Mouse (Mus musculus) CH12.LX (cell line): Measurements from ENCODE around the gene Dagla. TPM values are rescaled to one million over a fixed set of nuclear protein-coding genes. Genes with fewer than 3 reads are reported as not detected.

Experiments used
- DNase-seq: peaks from one replicate; pipeline ENCODE4 v3.0.0-alpha.2; 2013; ENCODE audit errors: extremely low read depth
- H3K27ac ChIP-seq: 2 replicates; pipeline ENCODE4 v1.5.1; 2012; ENCODE audit warnings: low read depth, mild to moderate bottlenecking, control low read depth, moderate library complexity; ENCODE audit not compliant: insufficient read depth
- H3K27me3 ChIP-seq: replicated peaks from 2 replicates; pipeline ENCODE3; 2012; ENCODE audit warnings: inconsistent platforms
- H3K36me3 ChIP-seq, 2 experiments: replicated peaks in 1 of 2; 2 replicates each; pipeline versions ENCODE3 to v1.6.1; 2012; ENCODE audit warnings: inconsistent platforms in 1 of 2, low read length in 1 of 2, mild to moderate bottlenecking in 1 of 2, mixed read lengths in 1 of 2, moderate library complexity in 1 of 2; ENCODE audit not compliant: control insufficient read depth in 1 of 2, insufficient read depth in 1 of 2
- H3K4me1 ChIP-seq, 2 experiments: 2 replicates each; pipeline ENCODE4 v1.6.1; 2012; ENCODE audit warnings: inconsistent platforms in 1 of 2, moderate library complexity in 1 of 2; ENCODE audit not compliant: insufficient read depth in 2 of 2, control insufficient read depth in 1 of 2
- H3K4me2 ChIP-seq: 2 replicates; pipeline ENCODE4 v1.6.1; 2012; ENCODE audit warnings: low read depth, mild to moderate bottlenecking, control low read depth; ENCODE audit not compliant: poor library complexity, insufficient read depth, severe bottlenecking
- H3K4me3 ChIP-seq, 3 experiments: fragments of 150-350 bp in 1 of 3; sonication (generic) in 1 of 3; replicated peaks in 1 of 3; 2 replicates each; pipeline versions ENCODE3 to v1.5.1; 2011 to 2012; ENCODE audit warnings: low read depth in 2 of 3, low read length in 2 of 3, mild to moderate bottlenecking in 2 of 3, moderate library complexity in 2 of 3, control low read depth in 1 of 3, improper control_type of control experiment in 1 of 3, inconsistent platforms in 1 of 3, mixed read lengths in 1 of 3; ENCODE audit not compliant: poor library complexity in 1 of 3
- H3K79me2 ChIP-seq: replicated peaks from 2 replicates; pipeline ENCODE4 v1.6.1; 2012; ENCODE audit warnings: mild to moderate bottlenecking, moderate library complexity; ENCODE audit not compliant: control insufficient read depth, poor library complexity, insufficient read depth, severe bottlenecking; ENCODE audit errors: extremely low read depth
- H3K9ac ChIP-seq: 2 replicates; pipeline ENCODE4 v1.6.1; 2012; ENCODE audit warnings: low read depth, mild to moderate bottlenecking, control low read depth, moderate library complexity; ENCODE audit not compliant: insufficient read depth
- H3K9me3 ChIP-seq: replicated peaks from 2 replicates; pipeline ENCODE3; 2012; ENCODE audit warnings: low read length, inconsistent platforms, mixed read lengths
- CHD2 ChIP-seq: IDR thresholded peaks from 2 replicates; pipeline ENCODE4 v1.6.1; 2011; ENCODE audit warnings: low read length, improper control_type of control experiment
- E2F4 ChIP-seq: IDR thresholded peaks from 2 replicates; pipeline ENCODE4 v1.6.1; 2011; ENCODE audit warnings: low read depth, low read length, improper control_type of control experiment; ENCODE audit not compliant: insufficient replicate concordance
- ELF1 ChIP-seq: IDR thresholded peaks from 2 replicates; pipeline ENCODE4 v1.6.1; 2014; ENCODE audit warnings: low read depth, mild to moderate bottlenecking, inconsistent platforms, low read length, improper control_type of control experiment
- IRF4 ChIP-seq: IDR thresholded peaks from 2 replicates; pipeline ENCODE4 v1.6.1; 2014; ENCODE audit warnings: low read depth, mild to moderate bottlenecking, inconsistent platforms, low read length, improper control_type of control experiment
- JUN ChIP-seq: IDR thresholded peaks from 2 replicates; pipeline ENCODE4 v1.6.1; 2011; ENCODE audit warnings: low read depth, mild to moderate bottlenecking, low read length, improper control_type of control experiment, moderate library complexity; ENCODE audit not compliant: insufficient read depth
- JUND ChIP-seq: conservative IDR thresholded peaks from 2 replicates; pipeline ENCODE4 v1.6.1; 2011; ENCODE audit warnings: low read depth, low read length, improper control_type of control experiment
- KAT2A ChIP-seq: IDR thresholded peaks from 2 replicates; pipeline ENCODE4 v1.6.1; 2012; ENCODE audit warnings: low read length, improper control_type of control experiment, inconsistent platforms; ENCODE audit not compliant: insufficient replicate concordance
- MAFK ChIP-seq: IDR thresholded peaks from 2 replicates; pipeline ENCODE4 v1.6.1; 2011; ENCODE audit warnings: low read length, improper control_type of control experiment; ENCODE audit not compliant: insufficient replicate concordance
- MAX ChIP-seq: IDR thresholded peaks from 2 replicates; pipeline ENCODE4 v1.6.1; 2011; ENCODE audit warnings: low read length, improper control_type of control experiment
- MAZ ChIP-seq: IDR thresholded peaks from 2 replicates; pipeline ENCODE4 v1.6.1; 2012; ENCODE audit warnings: low read depth, mild to moderate bottlenecking, inconsistent platforms, low read length, improper control_type of control experiment, moderate library complexity
- MEF2A ChIP-seq: IDR thresholded peaks from 2 replicates; pipeline ENCODE4 v1.6.1; 2014; ENCODE audit warnings: low read depth, mild to moderate bottlenecking, inconsistent platforms, low read length, improper control_type of control experiment, borderline replicate concordance
- MXI1 ChIP-seq: IDR thresholded peaks from 2 replicates; pipeline ENCODE4 v1.6.1; 2011; ENCODE audit warnings: mild to moderate bottlenecking, low read depth, low read length, improper control_type of control experiment
- MYC ChIP-seq: IDR thresholded peaks from 2 replicates; pipeline ENCODE4 v1.6.1; 2011; ENCODE audit warnings: low read depth, mild to moderate bottlenecking, improper control_type of control experiment, low read length
- NRF1 ChIP-seq: IDR thresholded peaks from 2 replicates; pipeline ENCODE4 v1.6.1; 2014; ENCODE audit warnings: low read depth, mild to moderate bottlenecking, inconsistent platforms, low read length, improper control_type of control experiment, moderate library complexity
- PAX5 ChIP-seq: IDR thresholded peaks from 2 replicates; pipeline ENCODE4 v1.6.1; 2012; ENCODE audit warnings: low read length, inconsistent platforms, mixed read lengths
- POLR2AphosphoS2 ChIP-seq: IDR thresholded peaks from 2 replicates; pipeline ENCODE4 v1.6.1; 2011; ENCODE audit warnings: low read depth, low read length, improper control_type of control experiment
- RAD21 ChIP-seq: IDR thresholded peaks from 2 replicates; pipeline ENCODE4 v1.6.1; 2011; ENCODE audit warnings: low read depth, mild to moderate bottlenecking, low read length, improper control_type of control experiment, moderate library complexity
- RCOR1 ChIP-seq: conservative IDR thresholded peaks from 2 replicates; pipeline ENCODE4 v1.6.1; 2012; ENCODE audit warnings: low read depth, mild to moderate bottlenecking, inconsistent platforms, low read length, improper control_type of control experiment
- UBTF ChIP-seq: IDR thresholded peaks from 2 replicates; pipeline ENCODE4 v1.6.1; 2012; ENCODE audit warnings: low read depth, mild to moderate bottlenecking, inconsistent platforms, low read length, improper control_type of control experiment, moderate library complexity
- USF1 ChIP-seq: IDR thresholded peaks from 2 replicates; pipeline ENCODE4 v1.6.1; 2014; ENCODE audit warnings: low read depth, mild to moderate bottlenecking, inconsistent platforms, low read length, improper control_type of control experiment
- ZNF384 ChIP-seq: IDR thresholded peaks from 2 replicates; pipeline ENCODE4 v1.6.1; 2012; ENCODE audit warnings: low read depth, low read length, improper control_type of control experiment, inconsistent platforms
- dilution Hi-C: fragments of 300-500 bp; cut with MboI; formaldehyde crosslinking; loops from 2 replicates; pipeline ENCODE4 v1.14.3; 2020; ENCODE audit warnings: low sequenced_read_pairs; ENCODE audit not compliant: extremely low pct_unique_long_range_greater_than_20kb, extremely low pct_ligation_motif_present
- in situ Hi-C: fragments of 300-500 bp; cut with MboI; formaldehyde crosslinking; loops from 3 replicates; pipeline ENCODE4 v1.14.3; 2019; ENCODE audit warnings: low sequenced_read_pairs, low pct_ligation_motif_present, low pct_unique_long_range_greater_than_20kb, mixed read lengths
- polyA plus RNA-seq: library from polyadenylated mRNA; unstranded; fragments of >175 nt; gene quantifications from 2 replicates; pipeline ENCODE4 v1.2.1, GENCODE M21; 2012; ENCODE audit warnings: low read depth; ENCODE audit not compliant: insufficient read length
- total RNA-seq, 2 experiments: library from RNA; depleted of rRNA; stranded (reverse); fragments of 300-350 nt in 1 of 2; fragments of >200 nt in 1 of 2; gene quantifications; 2 replicates each; pipeline ENCODE4 v1.2.3; 2012 to 2014

Dagla gene
- total and polyA plus RNA-seq, 3 experiments, result 0.21 to 0.55 TPM; not detected in 1

DNA sequence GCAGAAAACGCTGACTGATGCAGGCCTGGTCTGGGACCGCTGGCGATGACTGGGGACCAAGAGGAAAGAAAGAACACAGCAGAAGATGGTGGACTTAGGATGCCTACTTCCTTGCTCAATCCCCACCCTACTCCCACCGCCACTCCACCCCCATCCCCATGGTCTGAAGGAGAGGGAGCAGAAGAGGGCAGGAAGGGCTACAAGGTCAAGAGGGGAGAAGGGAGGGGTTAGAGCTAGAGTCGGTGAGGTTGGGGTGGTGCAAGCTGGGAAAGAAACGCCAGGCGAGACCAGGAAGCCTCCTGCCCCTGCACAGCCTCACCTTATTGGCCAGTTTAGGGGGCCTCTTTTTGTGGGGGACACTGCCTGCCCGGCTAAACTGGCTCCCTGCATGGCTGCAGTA is 88.6 kb downstream of the Dagla start:
- in situ Hi-C loops (no loop called here), dilution Hi-C loops (no loop called here)
- Histone ChIP-seq H3K36me3 (peaks cover 6 to 26% of the 10 kb centered on the region in 2 experiments), H3K9me3 (no peaks in the 10 kb centered on the region), H3K4me1 (peaks cover 0 to 4% of the 10 kb centered on the region in 2 experiments; a peak in 2 of 4 replicates), H3K27ac (no peak overlapping the region), H3K9ac (no peak overlapping the region), H3K4me3 (no peak overlapping the region), H3K4me2 (no peak overlapping the region), H3K79me2 (no peaks in the 10 kb centered on the region), H3K27me3 (peaks cover 15% of the 10 kb centered on the region)
- no peak for TF ChIP-seq IRF4
- TF ChIP-seq JUND, result no peak
- no peak for DNase-seq

DNA sequence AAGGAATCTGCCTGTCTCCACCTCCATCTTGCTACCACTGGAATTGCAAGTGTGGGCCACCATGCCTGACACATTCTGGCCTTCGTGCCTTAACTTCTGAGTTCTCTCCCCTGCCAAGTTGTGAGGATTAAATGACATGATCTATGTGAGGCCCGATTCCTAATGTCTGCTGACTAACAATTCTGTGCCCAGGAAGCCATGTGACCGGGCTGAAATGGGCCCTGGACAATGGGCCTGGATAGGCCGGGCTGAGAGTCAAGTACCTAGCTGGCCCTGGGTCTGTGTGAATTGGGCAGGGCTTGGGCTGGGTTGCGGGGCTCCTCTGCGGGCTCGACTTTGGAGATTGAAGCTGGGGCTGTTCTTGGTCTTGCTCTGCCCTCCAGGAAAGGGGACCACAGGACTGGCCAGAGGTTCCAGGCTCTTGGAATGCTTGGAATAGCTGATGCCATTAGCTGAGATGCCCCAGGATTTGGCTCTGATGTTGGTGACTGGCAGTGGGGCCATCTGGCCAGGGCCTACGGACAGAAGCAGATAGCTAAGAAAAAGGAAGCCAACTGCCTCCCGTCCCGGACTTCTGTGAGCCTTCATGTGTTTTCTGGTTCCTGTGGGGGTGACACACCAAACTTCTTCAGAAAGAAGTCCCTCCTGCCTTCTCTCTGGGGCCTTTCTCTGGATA is 90.7 kb downstream of the Dagla start:
- Histone ChIP-seq H3K4me1 (no peaks in the 10 kb centered on the region), H3K79me2 (no peaks in the 10 kb centered on the region), H3K36me3 (peaks cover 25 to 48% of the 10 kb centered on the region in 2 experiments), H3K9me3 (no peaks in the 10 kb centered on the region), H3K27me3 (peaks cover 11% of the 10 kb centered on the region), H3K4me2 (no peak overlapping the region), H3K9ac (no peak overlapping the region), H3K4me3 (no peak overlapping the region), H3K27ac (no peak overlapping the region)
- TF ChIP-seq ELF1 (no peak), UBTF (no peak), MAZ (no peak), E2F4 (no peak), MEF2A (no peak), ZNF384 (no peak), JUN (no peak), MAFK (no peak), USF1 (no peak), MXI1 (no peak), PAX5 (no peak), POLR2AphosphoS2 (no peak), RAD21 (no peak), KAT2A (no peak), RCOR1 (no peak), MYC (no peak), CHD2 (no peak), MAX (no peak), NRF1 (no peak), IRF4 (no peak)
- in situ Hi-C loops (no loop called here), dilution Hi-C loops (no loop called here)
- no peak for DNase-seq
